Mouse (Mus musculus) adrenal gland, postnatal 14 days (tissue): Measurements from ENCODE around the gene Ffar2. TPM values are rescaled to one million over a fixed set of nuclear protein-coding genes. Genes with fewer than 3 reads are reported as not detected.
"Not testable (repeated sequence)": the region's sequence is repeated elsewhere in the genome, so short reads cannot be mapped to it uniquely, and the experiment has no call there.

Experiments used
- DNase-seq: peaks from one replicate; pipeline ENCODE4 v3.0.0; 2021; ENCODE audit warnings: mixed read lengths
- long read RNA-seq, 2 experiments: library from polyadenylated mRNA; stranded (forward); transcript quantifications; one replicate each; pipeline ENCODE4 v2.0.0; 2021
- total RNA-seq: library from RNA; stranded (reverse); gene quantifications from 2 replicates; pipeline ENCODE4 v1.2.3, GENCODE M21; 2021

Ffar2 gene
- 1.1 TPM in 2 replicates for total RNA-seq
- long read RNA-seq, experiment 1: 0 reads
- long read RNA-seq, experiment 2: 0 reads

GRCm38 (mm10) chr7:30823675-30824074 is at the start of gene Ffar2:
Gene Ffar2 (minus strand): TSS chr7:30823775.
- no peak for DNase-seq

GRCm38 (mm10) chr7:30873083-30873482 is 49.5 kb upstream of the Ffar2 start:
- DNase-seq: peak; percentile 89

DNA sequence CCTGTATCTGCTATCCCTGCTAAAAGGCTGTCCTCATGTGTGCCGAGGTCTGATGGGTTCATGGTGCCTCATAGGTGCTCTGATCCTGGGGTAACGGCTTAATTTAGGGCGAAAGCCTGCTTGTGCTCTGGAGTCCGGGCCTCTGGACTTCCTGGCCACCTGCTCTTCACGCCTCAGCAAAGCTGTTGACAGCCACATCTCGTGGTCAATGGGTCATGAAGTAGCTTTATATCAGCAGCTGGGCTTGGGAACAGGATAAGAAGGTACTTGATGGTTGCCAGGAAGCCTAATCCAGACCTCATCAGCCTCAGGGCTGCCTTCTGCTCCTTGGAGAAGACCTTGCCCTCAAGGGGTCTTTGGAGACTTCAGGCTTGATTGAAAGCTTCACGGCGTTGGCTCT is 39.8 kb upstream of the Ffar2 start:
- DNase-seq: no peak

GRCm38 (mm10) chr7:30861464-30861863 is 37.9 kb upstream of the Ffar2 start, which contains the start of gene Ffar1:
Gene Ffar1 (minus strand): TSS chr7:30861564.
- no peak for DNase-seq

DNA sequence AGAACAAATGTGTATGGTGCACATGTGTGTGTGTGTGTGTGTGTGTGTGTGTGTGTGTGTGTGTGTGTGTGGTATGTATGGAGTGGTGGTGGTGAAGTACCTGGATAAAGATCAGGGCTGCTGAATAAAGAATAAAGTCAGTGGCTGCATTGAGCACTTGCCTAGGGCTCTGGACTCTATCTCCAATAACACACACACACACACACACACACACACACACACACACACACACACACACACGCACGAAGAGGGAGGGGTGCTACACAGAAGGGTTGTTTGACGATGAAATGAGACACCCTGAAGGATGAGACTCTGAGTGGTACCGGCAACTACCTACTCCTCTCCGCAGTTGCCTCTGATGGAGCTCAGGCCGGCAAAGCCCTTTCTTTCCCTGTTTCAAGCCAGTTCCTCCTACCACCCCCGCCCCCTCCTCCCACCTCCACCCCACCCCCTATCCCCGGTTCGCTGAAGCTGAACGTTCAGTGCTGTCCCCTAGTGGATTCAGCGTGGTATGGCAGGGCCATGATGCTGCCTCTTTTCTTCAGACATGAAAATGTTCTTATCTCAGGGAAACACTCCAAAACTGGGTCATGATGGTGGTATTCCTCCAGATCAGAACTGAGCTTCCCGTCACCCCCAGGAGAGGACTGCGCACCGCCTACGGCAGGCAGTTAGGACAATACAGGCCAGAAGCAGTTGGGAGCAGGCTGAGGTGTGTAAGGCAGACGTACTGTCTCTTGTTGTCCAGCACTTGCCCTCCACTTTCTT is 36.2 kb upstream of the Ffar2 start:
- DNase-seq: peak; percentile 72

GRCm38 (mm10) chr7:30859290-30859634 is 35.7 kb upstream of the Ffar2 start:
- peak; percentile 90 for DNase-seq

GRCm38 (mm10) chr7:30857746-30858145 is 34.2 kb upstream of the Ffar2 start:
- DNase-seq: no peak

DNA sequence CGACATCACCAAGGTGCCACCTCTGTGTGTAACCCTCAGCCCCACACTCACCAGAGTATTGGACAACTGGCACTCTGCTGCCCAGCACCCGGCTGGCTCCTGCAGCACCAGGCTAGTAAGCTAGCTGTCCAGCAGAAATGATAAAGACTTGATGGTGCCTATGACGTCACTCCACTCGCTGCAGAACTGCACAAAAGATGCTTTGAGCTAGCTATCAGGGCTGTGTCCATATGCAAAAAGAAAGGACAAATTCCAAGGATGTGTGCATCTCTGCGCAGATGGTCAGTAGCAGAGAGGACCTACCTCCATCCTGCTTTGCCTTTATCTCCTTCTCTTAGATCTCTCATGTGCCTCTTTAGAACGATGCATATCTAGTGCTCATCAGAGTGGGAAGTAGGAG is 32.5 kb upstream of the Ffar2 start, which contains the start of gene Ffar3:
Ffar3 (minus strand) TSS at position 101 of the 400 bp plus-strand sequence.
- no peak for DNase-seq

DNA sequence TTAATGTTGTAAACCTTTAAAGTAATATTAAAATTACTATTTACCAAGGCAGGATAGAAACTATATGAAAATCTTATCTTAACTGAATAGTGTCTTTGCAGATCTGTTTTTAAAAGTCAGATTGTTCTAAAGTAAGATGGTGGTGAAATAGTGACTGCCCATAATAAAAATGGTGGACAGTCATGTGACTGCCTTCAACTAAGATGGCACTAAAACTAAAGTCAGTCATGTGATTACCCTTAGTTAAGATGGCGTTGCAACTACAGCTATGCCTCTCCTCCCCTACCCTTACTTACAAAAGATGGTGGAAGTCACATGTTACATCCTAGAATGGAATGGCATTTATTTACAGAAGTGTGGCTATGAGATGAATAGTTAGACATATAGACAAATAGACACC is 27.8 kb upstream of the Ffar2 start:
- DNase-seq: no peak

- DNase-seq: no peak
Measured at GRCm38 (mm10) chr7:30847934-30848333, 24.4 kb upstream of the Ffar2 start.

GRCm38 (mm10) chr7:30847386-30847785 is 23.8 kb upstream of the Ffar2 start:
- DNase-seq: peak; percentile 35

GRCm38 (mm10) chr7:30846505-30847053 is 23.0 kb upstream of the Ffar2 start:
- DNase-seq: no peak

DNA sequence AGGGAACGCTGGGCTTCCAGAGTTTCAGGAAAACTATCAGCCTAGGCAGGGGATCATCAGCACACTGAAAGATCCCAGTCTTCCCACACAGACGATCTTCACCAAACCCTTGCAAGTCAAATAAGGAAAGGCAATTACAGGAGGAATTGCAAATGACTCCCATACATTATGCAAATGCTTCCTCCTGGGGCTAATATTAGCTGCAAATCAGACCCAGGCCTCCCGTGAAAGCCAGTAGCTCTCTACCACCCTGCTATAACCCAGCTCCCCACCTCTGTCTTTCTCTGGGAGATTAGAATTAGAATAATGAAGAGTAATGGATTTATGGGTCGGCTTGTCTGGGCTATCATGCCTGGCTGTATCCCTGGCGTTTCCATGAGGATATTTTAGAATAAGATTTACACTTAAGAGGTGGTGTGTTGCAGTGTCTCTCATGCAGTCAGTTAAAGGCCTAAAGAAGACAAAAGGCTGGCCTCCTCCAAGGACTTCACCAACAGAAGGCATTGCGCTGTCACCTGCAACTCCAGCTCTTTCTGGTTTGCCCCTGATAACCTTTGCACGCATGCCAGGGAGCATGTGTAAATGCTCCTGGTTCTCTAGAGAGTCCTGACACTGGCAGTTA is 21.2 kb upstream of the Ffar2 start:
- DNase-seq: no peak

- DNase-seq: no peak
Measured at GRCm38 (mm10) chr7:30842092-30842491, 18.5 kb upstream of the Ffar2 start.

DNA sequence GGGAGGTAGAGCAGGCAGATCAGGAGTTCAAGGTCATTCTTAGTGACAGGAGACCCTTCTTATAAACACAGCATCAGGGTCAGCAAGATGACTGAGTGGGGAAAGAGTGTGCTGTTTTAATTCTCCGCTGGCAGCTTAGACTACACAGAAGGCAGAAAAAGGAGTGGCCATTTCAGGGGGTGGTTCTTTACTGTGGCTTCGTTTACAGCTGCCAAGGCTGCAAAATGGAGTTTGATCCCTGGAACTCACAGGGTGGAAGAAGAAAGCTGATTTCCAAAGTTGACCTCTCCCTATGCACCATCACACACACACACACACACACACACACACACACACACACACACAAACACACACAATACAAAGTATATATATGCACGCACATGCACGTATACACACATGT is 17.8 kb upstream of the Ffar2 start:
- DNase-seq: no peak

- no peak for DNase-seq
Measured at GRCm38 (mm10) chr7:30840306-30840705, 16.7 kb upstream of the Ffar2 start.

DNA sequence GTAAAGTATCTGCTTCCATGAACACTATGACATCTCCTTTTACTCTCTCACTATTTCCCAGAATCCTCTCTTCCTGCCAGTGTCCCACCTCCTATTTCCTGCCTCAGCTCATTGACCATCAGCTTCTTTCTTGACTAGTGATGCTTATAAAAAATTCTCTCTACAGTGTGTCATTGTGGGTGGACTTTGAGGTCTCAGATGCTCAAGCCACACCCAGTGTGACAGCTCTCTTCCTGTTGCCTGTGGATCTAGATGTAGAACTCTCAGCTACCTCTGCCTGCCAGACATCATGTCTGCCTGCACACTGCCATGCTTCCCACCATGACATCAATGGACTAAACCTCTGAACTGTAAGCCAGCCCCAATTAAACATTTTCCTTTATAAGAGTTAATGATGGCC is 13.7 kb upstream of the Ffar2 start:
- no peak for DNase-seq

GRCm38 (mm10) chr7:30832684-30833083 is 9.1 kb upstream of the Ffar2 start:
- DNase-seq: not testable (repeated sequence)

DNA sequence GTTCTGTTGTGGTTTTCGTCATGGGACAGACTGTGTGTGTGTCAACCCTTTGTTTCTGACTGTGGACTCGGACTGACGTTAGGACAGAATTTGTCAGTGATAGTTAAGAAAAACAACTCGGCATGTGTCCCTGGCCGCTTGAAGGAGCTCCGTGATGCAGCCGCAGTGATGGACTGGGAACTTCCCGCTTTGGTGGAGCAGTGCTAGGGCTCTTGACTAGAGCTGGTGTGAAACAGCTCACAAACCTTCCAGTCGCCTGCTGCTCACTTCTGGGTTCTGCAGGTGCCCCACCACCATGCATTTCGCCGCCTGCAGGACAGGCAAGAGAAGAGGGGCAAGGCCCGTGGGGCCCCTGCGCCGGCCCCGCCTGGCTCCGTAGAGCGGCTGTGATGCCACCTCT is 8.7 kb upstream of the Ffar2 start:
- DNase-seq: no peak

- no peak for DNase-seq
Measured at GRCm38 (mm10) chr7:30829428-30829827, 5.9 kb upstream of the Ffar2 start.

DNA sequence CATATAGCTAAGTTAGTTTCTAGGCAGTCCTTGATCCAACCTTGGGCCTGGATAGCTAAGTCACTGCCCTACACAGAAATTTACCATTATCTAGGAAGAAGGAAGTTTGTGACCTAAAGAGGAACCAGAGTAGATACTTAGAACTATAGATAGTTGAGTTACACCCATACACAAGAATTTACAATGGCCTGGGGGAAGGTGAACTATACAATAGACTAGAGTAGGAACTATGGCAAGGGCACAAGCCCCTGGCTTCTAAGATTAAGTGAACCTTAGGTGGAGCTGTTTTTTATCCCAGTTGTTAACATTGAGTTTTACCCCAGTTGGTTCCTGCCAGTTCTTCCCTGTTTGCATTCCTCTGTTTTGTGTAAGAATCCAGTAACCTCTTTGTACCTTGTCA is 5.3 kb upstream of the Ffar2 start:
- not testable (repeated sequence) for DNase-seq

- DNase-seq: no peak
Measured at GRCm38 (mm10) chr7:30826660-30827059, 3.1 kb upstream of the Ffar2 start.

GRCm38 (mm10) chr7:30824306-30824705 is 731 bp upstream of the Ffar2 start:
- no peak for DNase-seq

DNA sequence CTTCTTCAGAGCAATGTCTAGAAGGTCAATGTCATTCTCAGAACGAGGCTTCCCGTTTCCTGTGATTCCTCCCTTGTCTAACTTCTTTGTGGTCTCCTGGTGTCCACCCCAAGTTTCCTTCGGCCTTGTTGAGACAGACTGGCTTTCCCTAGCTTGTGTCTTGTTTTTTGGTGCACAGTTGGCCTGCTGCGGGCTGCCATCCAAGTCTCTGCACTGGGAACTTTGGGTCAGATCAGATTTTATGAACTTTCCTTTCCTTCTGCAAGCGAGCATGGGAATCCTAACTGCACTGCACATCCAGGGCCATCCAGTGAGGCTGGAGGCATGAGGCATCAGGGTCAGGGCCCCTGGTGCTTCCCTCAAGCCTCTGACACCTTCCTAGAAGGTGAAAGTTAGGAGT is 2.0 kb downstream of the Ffar2 start:
- no peak for DNase-seq
